Mouse (Mus musculus): ENCODE data around the gene Asf1b.

DNA sequence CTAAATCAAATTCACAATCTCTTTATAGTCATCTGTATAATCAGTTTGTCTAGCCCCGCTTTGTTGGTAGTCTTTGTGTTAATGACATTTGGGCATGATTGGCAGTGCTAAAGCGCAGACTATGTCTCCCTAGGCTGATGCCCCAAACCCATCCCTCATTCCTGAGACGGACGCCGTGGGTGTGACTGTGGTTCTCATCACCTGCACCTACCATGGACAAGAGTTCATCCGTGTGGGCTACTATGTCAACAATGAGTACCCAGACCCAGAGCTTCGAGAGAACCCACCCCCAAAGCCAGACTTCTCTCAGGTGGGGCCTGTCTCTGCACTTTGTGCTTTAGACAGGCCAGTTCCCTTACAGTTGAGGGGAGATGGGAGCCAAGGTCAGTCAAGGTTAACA is 12.4 kb downstream of the Asf1b start:
- TF ChIP-seq GATA1 (IDR thresholded peaks at IDR 0.05; ENCODE audit: borderline replicate concordance, low read length) (no peak), FLI1 (IDR thresholded peaks at IDR 0.05; ENCODE audit: low read length) (no peak)

All from megakaryocyte, embryonic 14.5 days (primary cell).